Mouse (Mus musculus): Measurements from ENCODE around the gene Robo4.

GRCm38 (mm10) chr9:37435616-37436015 is 33.9 kb downstream of the Robo4 start:
- TF ChIP-seq CTCF (IDR thresholded peaks at IDR 0.05; ENCODE audit: extremely low read depth, insufficient read depth, insufficient read length, insufficient replicate concordance) (no peak), POLR2A (IDR thresholded peaks at IDR 0.05; ENCODE audit: low read depth, low read length) (no peak)
